Mouse (Mus musculus) embryonic fibroblast, embryonic 13.5 days (primary cell): ENCODE measurements around the gene 0610010K14Rik. TPM values are rescaled to one million over a fixed set of nuclear protein-coding genes. Genes with fewer than 3 reads are reported as not detected.
A peak's percentile ranks its signal among the peaks of the same experiment; 100 is the strongest.

ENCODE experiments used
- H3K27ac ChIP-seq: 2 replicates; pipeline ENCODE4 v1.5.1; 2012; ENCODE audit warnings: low read length, control low read depth, inconsistent platforms; ENCODE audit not compliant: insufficient read depth
- H3K4me1 ChIP-seq: 2 replicates; pipeline ENCODE4 v1.6.1; 2011; ENCODE audit warnings: low read length; ENCODE audit not compliant: control insufficient read depth, insufficient read depth
- H3K4me3 ChIP-seq: 2 replicates; pipeline ENCODE4 v1.5.1; 2011; ENCODE audit warnings: mild to moderate bottlenecking, control low read depth, low read length; ENCODE audit not compliant: insufficient read depth
- CTCF ChIP-seq: IDR thresholded peaks from 2 replicates; pipeline ENCODE4 v1.5.1; 2011; ENCODE audit warnings: mild to moderate bottlenecking, control low read depth, low read length, moderate library complexity, borderline replicate concordance; ENCODE audit not compliant: insufficient read depth
- POLR2A ChIP-seq: IDR thresholded peaks from 2 replicates; pipeline ENCODE4 v1.6.1; 2011; ENCODE audit warnings: low read depth, mild to moderate bottlenecking, control low read depth, low read length, moderate library complexity
- polyA plus RNA-seq: library from polyadenylated mRNA; stranded (reverse); fragments of >200 nt; gene quantifications from 2 replicates; pipeline ENCODE4 v1.2.4, GENCODE M21; 2011; ENCODE audit warnings: low read depth; ENCODE audit not compliant: missing spikeins, insufficient read length

Gene 0610010K14Rik
- polyA plus RNA-seq, 1 experiment, result 55.3 TPM

DNA sequence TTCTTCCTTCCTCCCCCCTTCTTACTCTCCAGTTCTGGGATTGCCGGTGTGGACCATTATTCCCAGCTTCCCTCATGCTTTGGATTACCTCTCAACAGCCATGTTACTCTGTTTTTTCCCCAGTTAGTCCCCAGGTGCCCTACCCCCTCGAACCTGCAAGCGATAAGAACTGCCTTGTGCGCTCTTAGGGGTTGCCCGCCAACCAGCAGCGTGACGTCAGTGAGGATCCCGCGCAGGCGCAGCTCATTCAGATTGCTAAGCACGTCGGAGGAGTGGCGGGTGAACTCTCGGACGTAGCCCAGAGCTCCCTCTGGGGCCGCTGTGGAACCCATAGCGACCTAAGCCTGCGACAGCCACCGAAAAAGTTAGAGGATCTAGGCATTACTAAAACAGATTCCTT lies 8.9 kb downstream of the 0610010K14Rik start:
- H3K4me1 ChIP-seq, result no peaks in the 10 kb centered on the region
- H3K4me3 ChIP-seq, result peak overlapping the region; percentile 20
- no peak overlapping the region for H3K27ac ChIP-seq
- TF ChIP-seq CTCF (no peak), POLR2A (no peak)

- Histone ChIP-seq H3K4me1 (no peaks in the 10 kb centered on the region), H3K27ac (no peak overlapping the region), H3K4me3 (no peak overlapping the region)
- TF ChIP-seq CTCF (no peak), POLR2A (no peak)
Measured at GRCm38 (mm10) chr11:70227661-70228245, 10.0 kb downstream of the 0610010K14Rik start.

DNA sequence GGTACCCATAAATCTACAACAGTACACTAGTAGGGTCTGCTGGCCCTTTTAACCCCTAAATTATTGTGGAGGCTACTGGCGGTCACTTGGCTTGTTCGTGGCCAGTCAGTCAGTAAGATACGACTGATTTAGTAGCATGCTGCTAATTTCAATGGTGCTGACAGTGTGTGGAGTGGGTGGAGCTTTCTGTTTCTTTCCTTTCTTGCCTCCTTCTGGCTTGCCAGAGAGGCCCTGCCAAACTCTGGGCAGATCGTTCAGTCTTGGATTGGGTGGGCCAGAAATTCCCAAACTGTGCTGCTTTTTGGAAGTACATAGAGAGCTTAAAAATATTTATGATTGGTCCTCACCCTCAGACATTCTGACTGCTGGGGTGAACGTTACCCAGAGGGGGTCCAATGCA lies 10.6 kb downstream of the 0610010K14Rik start:
- no peak for TF ChIP-seq CTCF
- TF ChIP-seq POLR2A, result no peak
- Histone ChIP-seq H3K4me1 (no peaks in the 10 kb centered on the region), H3K27ac (no peak overlapping the region), H3K4me3 (no peak overlapping the region)

- no peak overlapping the region for H3K4me3 ChIP-seq
- H3K27ac ChIP-seq, result no peak overlapping the region
- TF ChIP-seq POLR2A (no peak), CTCF (no peak)
- no peaks in the 10 kb centered on the region for H3K4me1 ChIP-seq
Measured at GRCm38 (mm10) chr11:70226602-70226890, 11.2 kb downstream of the 0610010K14Rik start.

GRCm38 (mm10) chr11:70225798-70226601 lies 11.7 kb downstream of the 0610010K14Rik start:
- no peak overlapping the region for H3K4me3 ChIP-seq
- no peak overlapping the region for H3K27ac ChIP-seq
- TF ChIP-seq POLR2A (no peak), CTCF (no peak)
- H3K4me1 ChIP-seq, result no peaks in the 10 kb centered on the region

DNA sequence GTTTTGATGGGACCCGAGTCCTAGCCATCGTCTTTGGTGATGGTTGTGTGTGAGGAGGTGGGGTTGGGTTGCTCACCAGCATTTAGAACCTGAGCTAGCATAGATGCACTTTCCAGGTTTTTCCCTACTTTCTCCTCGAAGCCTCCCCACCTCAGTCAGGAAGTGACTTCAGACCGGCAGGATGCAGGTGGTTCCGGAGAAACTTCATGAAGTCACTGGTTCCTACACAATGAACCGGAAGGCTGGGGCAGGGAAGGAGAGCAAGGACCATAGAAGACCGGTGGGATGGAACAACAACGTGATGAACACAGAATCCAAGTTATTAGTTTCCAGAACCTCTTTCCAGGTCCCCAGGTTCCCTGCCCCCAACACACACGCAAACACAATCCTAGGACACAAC lies 14.0 kb downstream of the 0610010K14Rik start:
- H3K4me3 ChIP-seq, result no peak overlapping the region
- TF ChIP-seq POLR2A (no peak), CTCF (no peak)
- H3K4me1 ChIP-seq, result no peaks in the 10 kb centered on the region
- H3K27ac ChIP-seq, result no peak overlapping the region

GRCm38 (mm10) chr11:70221603-70222500 lies 15.9 kb downstream of the 0610010K14Rik start:
- TF ChIP-seq POLR2A (no peak), CTCF (no peak)
- H3K4me3 ChIP-seq, result peak overlapping the region; percentile 60
- no peaks in the 10 kb centered on the region for H3K4me1 ChIP-seq
- H3K27ac ChIP-seq, result no peak overlapping the region

GRCm38 (mm10) chr11:70220731-70221602 lies 16.7 kb downstream of the 0610010K14Rik start, which contains the start of gene Slc16a13:
TSS of gene Slc16a13 (minus strand) at chr11:70221064.
- H3K4me1 ChIP-seq, result no peaks in the 10 kb centered on the region
- peak; percentile 90 for TF ChIP-seq POLR2A
- no peak for TF ChIP-seq CTCF
- H3K27ac ChIP-seq, result no peak within 1 kb of the TSS
- H3K4me3 ChIP-seq, result peak within 1 kb of the TSS; percentile 60

- Histone ChIP-seq H3K4me3 (peak overlapping the region; percentile 58), H3K27ac (no peak overlapping the region), H3K4me1 (no peaks in the 10 kb centered on the region)
- TF ChIP-seq CTCF (no peak), POLR2A (no peak)
Measured at GRCm38 (mm10) chr11:70220323-70220722, 17.4 kb downstream of the 0610010K14Rik start.
